Mouse (Mus musculus) layer of hippocampus, adult 11-12 months (tissue): ENCODE data around the gene Car5a.
A peak's percentile ranks its signal among the peaks of the same experiment; 100 is the strongest.

Source experiments
- DNase-seq: peaks from one replicate; pipeline ENCODE4 v3.0.0; 2022; ENCODE audit warnings: low spot score

Gene Car5a

DNA sequence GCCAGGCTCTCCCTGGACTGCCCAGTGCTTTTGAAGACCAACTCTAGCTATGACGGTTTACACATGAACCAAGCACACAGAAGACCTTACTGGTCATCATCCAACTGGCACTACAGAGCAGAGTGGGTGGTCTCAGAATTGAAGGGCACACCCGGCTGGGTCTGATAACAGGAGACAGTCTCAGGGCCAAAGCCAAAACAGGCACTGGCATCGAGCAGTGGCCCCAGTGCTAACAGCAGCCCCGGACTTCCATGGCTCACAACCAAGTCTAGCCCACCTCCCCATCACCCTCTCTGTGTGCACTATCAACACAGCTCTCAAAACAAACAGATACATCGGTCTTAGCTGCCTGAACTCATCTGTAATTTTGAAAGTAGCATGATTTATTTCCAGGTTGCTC, 38.8 kb downstream of the Car5a start:
- no peak for DNase-seq

- DNase-seq = no peak
These were observed 39.3 kb downstream of the Car5a start for GRCm38 (mm10) chr8:121905420-121905819.

DNA sequence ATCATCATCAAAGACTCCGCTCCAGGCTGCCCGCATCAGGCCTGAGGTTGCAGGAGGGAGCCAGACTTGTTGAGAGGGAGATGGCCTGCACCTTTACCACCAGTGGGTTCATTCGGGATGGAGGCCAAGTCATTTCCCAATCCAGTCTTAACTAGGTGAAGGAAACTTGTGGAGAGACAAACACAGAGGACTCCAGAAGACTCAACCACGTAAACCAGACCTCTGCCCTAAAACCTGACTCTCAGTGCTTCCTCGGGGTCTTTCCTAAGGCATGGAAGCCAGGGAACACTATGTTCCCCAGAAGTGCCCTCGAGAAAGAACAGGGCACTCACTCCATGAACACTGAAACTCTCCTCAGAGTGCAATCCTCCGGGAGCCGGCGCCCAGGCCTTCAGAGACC, 39.7 kb downstream of the Car5a start:
- no peak for DNase-seq

GRCm38 (mm10) chr8:121903977-121904376, 40.7 kb downstream of the Car5a start:
- DNase-seq = no peak

DNA sequence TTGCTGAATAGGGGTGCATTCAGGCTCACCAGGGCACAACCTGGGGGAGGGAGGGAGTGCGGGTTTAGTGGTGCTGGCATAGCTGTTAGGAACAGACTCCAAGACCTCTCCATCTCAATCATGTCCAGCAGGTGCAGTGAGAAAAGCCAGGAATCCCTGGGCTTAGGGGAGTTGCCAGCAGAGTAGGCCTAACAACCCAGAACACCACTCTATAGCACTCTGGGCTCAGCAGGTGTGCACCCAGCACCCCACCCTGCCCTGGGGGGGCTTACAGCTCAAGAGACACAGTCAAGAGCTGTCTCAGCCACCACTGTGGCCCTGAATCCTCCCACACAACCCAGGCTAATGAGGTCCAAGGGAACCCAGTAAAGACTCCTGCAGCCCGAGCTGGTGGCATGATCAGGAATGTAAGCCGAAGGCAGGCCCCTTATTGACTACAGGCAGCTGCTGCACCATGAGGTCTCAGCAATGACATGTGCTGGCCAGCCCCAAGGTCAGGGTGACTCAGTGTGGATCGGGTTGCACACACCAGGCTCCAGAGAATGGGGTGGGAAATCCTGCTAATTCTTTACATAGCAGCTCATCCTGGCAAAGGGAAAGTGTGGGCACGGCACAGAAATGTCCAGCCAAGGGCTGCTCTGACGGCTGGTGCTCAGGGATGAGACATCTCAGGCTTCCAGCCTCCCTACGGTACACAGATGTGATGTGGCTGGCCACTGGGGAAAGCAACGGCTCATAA, 43.0 kb downstream of the Car5a start:
- DNase-seq = no peak

DNA sequence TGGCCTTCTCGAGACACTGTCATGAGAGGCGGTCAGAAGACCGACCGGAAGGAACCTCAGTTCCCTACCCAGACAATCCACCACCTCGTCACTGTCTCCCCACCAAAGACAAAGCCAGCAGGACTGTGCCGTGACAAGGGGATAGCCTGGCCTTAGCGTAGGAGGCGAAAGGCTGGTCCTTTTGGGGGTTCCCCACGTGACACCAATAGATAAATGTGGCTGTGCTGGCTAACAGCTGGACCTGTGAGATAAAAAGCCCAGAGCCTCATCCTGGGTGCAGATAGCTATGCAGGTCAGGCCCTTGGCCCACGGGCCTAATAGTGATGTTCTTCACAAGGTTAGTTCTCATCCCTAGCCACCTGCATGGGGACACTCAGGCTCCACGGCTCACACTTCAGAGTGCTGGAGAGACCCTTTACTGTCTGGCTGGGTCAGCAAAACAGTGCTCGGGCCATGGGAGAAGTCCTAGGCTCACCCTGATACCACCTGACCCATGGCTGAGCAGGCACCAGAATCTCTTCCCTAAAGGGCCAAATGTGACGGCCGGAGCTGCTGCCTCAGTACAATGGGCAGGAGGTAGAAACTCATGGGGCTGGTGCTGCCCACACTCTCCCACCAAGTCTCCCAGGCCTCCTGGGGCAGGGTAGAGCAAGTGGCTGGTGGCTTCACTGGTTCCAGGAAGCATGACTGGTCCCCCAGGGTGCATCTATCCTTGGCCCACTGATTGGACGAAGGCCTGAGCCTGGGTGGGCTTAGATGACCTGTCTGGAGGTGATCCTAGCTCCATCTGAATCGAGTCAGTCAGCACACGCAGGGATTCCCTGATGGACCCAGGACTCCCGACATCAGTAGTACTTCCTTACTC, 45.3 kb downstream of the Car5a start:
- no peak for DNase-seq

- peak; percentile 75 for DNase-seq
These were observed 46.2 kb downstream of the Car5a start for GRCm38 (mm10) chr8:121898401-121898931.

DNA sequence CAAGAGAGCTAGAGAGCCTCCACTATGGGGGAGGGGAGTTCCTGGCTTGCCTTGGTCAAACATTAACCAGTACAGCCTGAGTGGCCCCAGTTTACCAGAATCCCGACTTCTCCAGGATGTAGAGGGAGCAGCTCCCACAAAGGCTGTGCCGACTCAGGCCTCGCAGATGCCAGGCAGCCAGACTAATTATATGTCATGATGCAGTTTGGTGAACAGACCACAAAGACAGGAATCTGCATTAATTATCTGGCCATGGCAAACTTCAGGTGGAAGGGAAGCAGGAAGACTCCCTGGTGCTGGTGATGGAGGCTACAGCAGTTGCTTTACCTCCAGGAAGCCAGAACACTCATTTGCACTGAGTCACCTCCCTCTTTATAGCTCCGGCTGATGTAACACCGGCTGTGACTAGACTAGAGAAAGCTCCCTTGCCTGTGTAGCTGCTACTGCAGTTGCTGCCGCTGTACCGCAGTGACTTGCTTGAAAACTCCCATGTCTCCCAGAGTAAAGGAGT, 46.8 kb downstream of the Car5a start:
- DNase-seq = peak; percentile 55

DNA sequence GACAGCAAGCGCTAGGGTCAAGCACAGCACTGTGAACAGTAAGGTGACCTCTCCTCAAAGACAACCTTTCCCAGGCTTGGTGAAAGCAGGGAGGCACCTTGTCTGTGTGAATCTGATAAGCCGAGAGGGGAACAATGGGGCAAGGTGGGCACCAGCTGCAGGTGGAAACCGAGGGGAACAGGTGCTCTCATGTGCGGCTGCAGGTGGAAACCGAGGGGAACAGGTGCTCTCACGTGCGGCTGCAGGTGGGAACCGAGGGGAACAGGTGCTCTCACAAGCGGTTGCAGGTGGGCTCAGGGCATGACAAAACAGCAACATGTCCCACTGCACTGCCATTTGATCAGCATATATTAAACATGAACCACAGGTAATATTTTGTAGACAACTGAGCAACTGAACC, 47.5 kb downstream of the Car5a start:
- DNase-seq = no peak

DNA sequence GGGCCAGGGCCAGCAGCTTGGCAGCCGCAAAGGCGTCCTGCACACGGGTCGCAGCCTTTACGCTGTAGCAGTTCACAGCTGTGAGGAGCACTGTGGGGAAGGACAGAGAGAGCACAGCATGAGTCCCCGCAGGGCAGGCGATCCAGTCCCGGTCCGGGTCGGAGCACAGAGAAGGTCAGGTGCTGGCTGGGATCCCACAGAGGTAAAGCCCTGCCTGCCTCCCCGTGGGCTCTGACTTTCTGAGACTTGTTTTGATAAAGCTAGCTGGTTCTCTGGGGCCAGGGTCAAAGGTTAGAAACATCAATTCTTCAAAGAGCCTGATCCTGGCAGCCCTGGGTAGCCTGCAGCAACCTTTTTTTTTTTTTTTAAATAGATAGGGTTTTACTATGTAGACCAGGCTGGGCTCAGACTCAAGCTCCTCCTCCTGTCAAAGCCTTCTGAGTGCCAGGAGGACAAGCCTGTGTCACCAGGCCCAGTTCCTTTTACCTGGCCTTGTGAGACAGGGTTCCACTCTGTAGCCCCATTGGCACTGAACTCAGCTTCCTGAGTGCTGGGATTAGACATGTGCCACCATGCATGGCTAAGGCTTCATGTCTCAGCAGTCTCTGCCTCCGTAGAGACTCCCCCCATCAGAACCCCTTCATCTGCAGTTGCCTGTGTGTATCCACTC, 48.1 kb downstream of the Car5a start:
- DNase-seq = no peak

DNA sequence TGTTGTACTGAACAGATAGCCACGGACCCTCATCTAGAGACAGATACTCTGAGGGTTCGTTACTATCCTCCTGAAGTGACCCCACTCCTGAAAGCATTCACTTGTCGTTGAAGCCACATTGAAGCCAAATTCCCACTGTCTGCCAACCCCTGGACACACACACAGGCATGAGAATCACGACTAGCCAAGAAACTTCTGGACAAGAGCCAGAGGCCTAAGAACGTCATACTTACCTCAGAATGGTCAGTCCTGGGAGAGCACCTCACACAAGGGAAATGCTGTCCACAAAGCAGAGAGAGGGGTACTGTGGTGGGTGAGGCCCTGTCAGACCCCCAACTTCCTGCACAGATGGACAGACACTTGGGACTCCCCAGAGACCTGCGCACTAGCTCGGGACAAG, 48.8 kb downstream of the Car5a start:
- DNase-seq = no peak

GRCm38 (mm10) chr8:121892875-121893274, 51.8 kb downstream of the Car5a start:
- DNase-seq = no peak

GRCm38 (mm10) chr8:121889810-121890785, 54.6 kb downstream of the Car5a start:
- DNase-seq = no peak

GRCm38 (mm10) chr8:121889317-121889716, 55.4 kb downstream of the Car5a start:
- no peak for DNase-seq

GRCm38 (mm10) chr8:121887547-121887946, 57.2 kb downstream of the Car5a start:
- no peak for DNase-seq

DNA sequence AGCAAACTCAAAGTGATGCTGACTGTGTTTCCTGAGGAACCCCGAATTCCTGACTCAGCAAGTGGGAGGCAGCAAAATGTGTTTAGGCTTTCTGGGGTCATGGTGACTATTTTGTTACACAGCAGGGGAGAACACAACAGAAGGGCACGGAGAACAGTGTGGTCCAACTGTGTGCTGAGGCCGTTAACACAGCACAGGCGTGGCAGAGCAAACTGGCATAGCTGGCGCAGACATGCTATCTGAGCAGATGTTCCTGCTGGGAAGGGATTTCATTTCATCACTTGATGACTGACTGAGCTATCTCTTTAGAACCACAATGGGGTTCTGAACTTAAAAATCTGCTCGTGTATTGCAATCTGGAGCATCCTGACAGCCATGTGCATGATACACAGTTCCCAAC, 59.3 kb downstream of the Car5a start:
- peak; percentile 51 for DNase-seq

- no peak for DNase-seq
These were observed 59.7 kb downstream of the Car5a start for GRCm38 (mm10) chr8:121885001-121885400.

DNA sequence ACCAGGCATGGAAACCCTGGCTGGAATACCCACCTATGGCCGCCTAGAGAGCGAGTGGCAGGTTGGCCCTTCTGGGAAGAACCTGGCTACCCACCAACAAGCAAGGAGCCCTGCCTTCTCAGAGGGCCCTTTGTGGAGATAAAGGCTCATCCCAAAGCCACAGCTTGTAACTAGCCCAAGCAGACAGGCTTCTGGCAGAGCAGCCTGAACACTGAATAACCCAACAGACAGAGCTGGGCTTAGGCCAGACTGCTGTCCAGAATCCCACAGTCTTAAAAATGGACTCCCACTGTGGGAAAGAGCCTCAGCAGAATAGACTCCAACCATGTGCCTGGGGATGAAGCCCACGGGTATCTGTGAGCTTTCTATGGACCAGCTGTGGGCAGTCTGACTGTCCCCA, 60.5 kb downstream of the Car5a start:
- no peak for DNase-seq

DNA sequence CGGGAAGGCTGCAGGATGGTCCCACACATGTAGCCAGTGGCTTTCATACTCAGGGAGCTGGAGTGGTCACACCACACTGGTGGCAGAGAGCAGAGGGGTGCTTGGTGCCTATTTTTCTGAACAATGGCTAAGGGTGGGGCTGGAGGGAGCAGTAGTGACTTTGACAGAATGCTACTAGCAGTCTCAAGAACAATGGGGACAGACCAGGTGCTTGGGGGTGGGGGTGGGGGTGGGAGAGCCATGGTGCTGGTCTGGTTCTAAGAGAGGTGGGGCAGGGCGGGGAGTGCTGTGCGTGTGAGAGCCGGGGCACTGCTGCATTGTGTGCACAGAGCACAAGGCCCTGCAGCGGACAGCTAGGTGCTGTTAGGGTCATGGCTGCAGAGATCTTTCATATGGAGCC, 62.8 kb downstream of the Car5a start:
- DNase-seq = no peak

DNA sequence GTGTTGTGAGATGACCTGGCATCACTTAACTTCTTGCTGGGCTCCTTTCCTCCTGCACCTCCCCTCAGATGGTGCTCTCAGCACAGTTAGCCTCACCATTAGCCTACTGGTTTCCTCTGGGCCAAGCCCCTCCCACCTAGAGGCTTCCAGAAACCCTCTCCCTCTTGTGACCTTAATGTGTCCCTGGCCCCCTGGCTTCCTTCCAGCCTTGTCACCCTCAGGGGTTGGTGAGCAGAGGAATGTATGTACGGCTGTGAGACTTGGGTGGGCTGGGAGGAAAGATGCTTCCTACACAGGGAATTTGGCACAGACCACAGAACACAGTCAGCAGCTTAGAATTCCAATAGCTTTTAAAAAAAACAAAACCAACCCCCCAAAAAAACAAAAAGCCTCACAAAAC, 63.9 kb downstream of the Car5a start:
- DNase-seq = no peak

- DNase-seq = no peak
These were observed 65.0 kb downstream of the Car5a start for GRCm38 (mm10) chr8:121879712-121880111.
